Mouse (Mus musculus): ENCODE results near the gene Mboat1. TPM values are rescaled to one million over a fixed set of nuclear protein-coding genes. Genes with fewer than 3 reads are reported as not detected.

Mboat1 gene
- 31.2 TPM for total RNA-seq (2023)

GRCm38 (mm10) chr13:30136243-30136922 lies at the start of gene Mboat1:
Gene Mboat1, plus strand, starts transcription at chr13:30136489.

Other genes starting within 250 kb of the Mboat1 start
- 1.5 TPM for gene E2f3, start 150.4 kb upstream of the Mboat1 start, total RNA-seq (2023)
- gene Agtr1a, start 200.0 kb downstream of the Mboat1 start, total RNA-seq (2023), result not detected

All from CD4-positive naive resting alpha-beta T cell, adult 76 days (primary cell).